Mouse (Mus musculus): Measurements from ENCODE around the gene Itga5.
A peak's percentile ranks its signal among the peaks of the same experiment; 100 is the strongest.

Itga5 gene

GRCm38 (mm10) chr15:103313495-103314095 lies 53.0 kb downstream of the Itga5 start:
- DNase-seq (ENCODE audit: low read depth, low spot score), result peak; percentile 83

GRCm38 (mm10) chr15:103310365-103310910 lies 56.1 kb downstream of the Itga5 start, which contains the start of gene Gpr84:
TSS of gene Gpr84 (minus strand) at chr15:103310612.
- DNase-seq (ENCODE audit: low read depth, low spot score), result no peak

GRCm38 (mm10) chr15:103308876-103309580 lies 57.5 kb downstream of the Itga5 start:
- DNase-seq (ENCODE audit: low read depth, low spot score), result no peak

GRCm38 (mm10) chr15:103308056-103308875 lies 58.3 kb downstream of the Itga5 start:
- no peak for DNase-seq (ENCODE audit: low read depth, low spot score)

- peak; percentile 97 for DNase-seq (ENCODE audit: low read depth, low spot score)
Measured at GRCm38 (mm10) chr15:103307125-103307524, 59.4 kb downstream of the Itga5 start.

- DNase-seq (ENCODE audit: low read depth, low spot score), result peak; percentile 50
Measured at GRCm38 (mm10) chr15:103305792-103306645, 60.5 kb downstream of the Itga5 start.

- DNase-seq (ENCODE audit: low read depth, low spot score), result peak; percentile 100
Measured at GRCm38 (mm10) chr15:103305070-103305678, 61.4 kb downstream of the Itga5 start.

- DNase-seq (ENCODE audit: low read depth, low spot score), result no peak
Measured at GRCm38 (mm10) chr15:103304616-103304969, 62.0 kb downstream of the Itga5 start.

- peak; percentile 48 for DNase-seq (ENCODE audit: low read depth, low spot score)
Measured at GRCm38 (mm10) chr15:103303916-103304615, 62.5 kb downstream of the Itga5 start.

- no peak for DNase-seq (ENCODE audit: low read depth, low spot score)
Measured at GRCm38 (mm10) chr15:103302341-103303021, 64.1 kb downstream of the Itga5 start.

- no peak for DNase-seq (ENCODE audit: low read depth, low spot score)
Measured at GRCm38 (mm10) chr15:103301547-103302340, 64.8 kb downstream of the Itga5 start.

GRCm38 (mm10) chr15:103301046-103301445 lies 65.5 kb downstream of the Itga5 start:
- no peak for DNase-seq (ENCODE audit: low read depth, low spot score)

- DNase-seq (ENCODE audit: low read depth, low spot score), result no peak
Measured at GRCm38 (mm10) chr15:103300560-103300959, 66.0 kb downstream of the Itga5 start.

GRCm38 (mm10) chr15:103300067-103300471 lies 66.5 kb downstream of the Itga5 start:
- DNase-seq (ENCODE audit: low read depth, low spot score), result peak; percentile 80

GRCm38 (mm10) chr15:103299644-103300043 lies 66.9 kb downstream of the Itga5 start:
- peak; percentile 55 for DNase-seq (ENCODE audit: low read depth, low spot score)

- no peak for DNase-seq (ENCODE audit: low read depth, low spot score)
Measured at GRCm38 (mm10) chr15:103298861-103299616, 67.5 kb downstream of the Itga5 start.

GRCm38 (mm10) chr15:103298026-103298425 lies 68.5 kb downstream of the Itga5 start:
- no peak for DNase-seq (ENCODE audit: low read depth, low spot score)

GRCm38 (mm10) chr15:103297313-103297712 lies 69.2 kb downstream of the Itga5 start:
- no peak for DNase-seq (ENCODE audit: low read depth, low spot score)
